5 mouse cellular contexts compared by ENCODE assay signal in the genomic region with DNA sequence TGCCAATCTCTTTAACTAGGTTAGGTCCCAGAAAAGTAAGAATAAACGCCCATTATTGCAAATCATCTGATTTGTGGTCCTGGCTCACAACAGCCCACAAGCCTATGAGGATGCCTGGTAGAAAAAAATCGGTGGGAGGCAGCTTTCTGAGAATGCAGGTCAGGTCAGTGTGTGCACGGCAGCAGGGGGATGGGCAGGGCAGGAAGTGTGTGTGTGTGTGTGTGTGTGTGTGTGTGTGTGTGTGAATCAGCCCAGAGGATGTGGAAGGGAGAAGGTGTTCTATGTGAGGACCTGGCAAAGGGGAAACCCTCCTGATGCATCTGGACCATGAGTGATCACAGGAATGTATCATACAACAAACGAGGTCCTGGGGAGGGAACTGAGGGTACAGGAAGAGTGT.
"Had no signal": no experiment of that assay in that cellular context is flagged by ENCODE, and none has a peak within 500 bp of the region (broad histone marks: within the 10 kb centered on the region; RNA-seq: fewer than 3 reads in every experiment).

No protein-coding gene starts in this region.

- DNase-seq: kidney, adult 11 months; kidney, adult 9 months; kidney, postnatal 4 days; left cerebral cortex, postnatal 4 days; lung, adult 18-20 months had no signal
